Mouse (Mus musculus): ENCODE data around the gene Slc15a1. TPM values are rescaled to one million over a fixed set of nuclear protein-coding genes. Genes with fewer than 3 reads are reported as not detected.

Slc15a1 gene
- 0.22 TPM for polyA plus RNA-seq (2017; shearing (Covaris generic))

DNA sequence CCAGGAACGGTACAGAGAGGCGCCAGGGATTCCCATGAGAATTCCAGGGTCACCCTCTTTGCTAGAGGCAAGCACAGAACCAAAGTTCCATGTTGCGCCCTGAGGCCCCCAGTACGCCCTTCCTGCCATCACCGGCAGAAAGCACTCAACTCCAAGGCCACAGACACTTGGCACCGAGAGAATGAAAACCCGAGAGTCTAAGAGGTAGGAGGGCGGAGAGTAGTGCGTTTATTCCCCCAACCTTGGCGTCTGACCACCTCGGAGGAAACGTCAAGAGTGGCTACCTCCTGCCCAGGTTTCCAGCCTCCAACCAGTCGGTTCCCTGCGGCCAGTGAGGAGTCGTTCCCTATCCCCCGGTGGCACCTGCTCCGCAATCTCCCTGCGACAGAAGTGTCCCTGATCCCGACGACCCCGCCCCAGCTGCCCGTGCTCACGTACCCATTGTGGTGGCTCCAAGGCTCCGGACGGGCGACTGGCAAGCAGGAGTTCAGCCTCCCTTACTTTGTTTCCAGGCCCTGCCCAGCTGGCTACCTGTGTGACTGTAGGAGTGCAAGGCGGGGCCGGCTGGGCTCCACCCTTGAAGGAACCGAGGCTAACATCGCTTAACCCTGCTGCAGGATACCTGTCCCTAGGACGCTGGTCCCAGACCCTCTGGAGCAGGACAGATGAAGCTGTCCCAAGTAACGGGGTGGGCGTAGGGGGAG, at the start of gene Slc15a1:
TSS of gene Slc15a1 (minus strand) at position 472 of the 704 bp plus-strand sequence.

Other genes with a start within 250 kb of the Slc15a1 start
- 29.0 TPM for gene Stk24, start 125.2 kb downstream of the Slc15a1 start, polyA plus RNA-seq (2017; shearing (Covaris generic))

Data from CD4-positive, CD25-positive, alpha-beta regulatory T cell (primary cell).